Mouse (Mus musculus): ENCODE measurements around the gene Npc2. TPM values are rescaled to one million over a fixed set of nuclear protein-coding genes. Genes with fewer than 3 reads are reported as not detected.

Npc2 gene
- total RNA-seq, 1 experiment from 2014 or later: 57.2 TPM

DNA sequence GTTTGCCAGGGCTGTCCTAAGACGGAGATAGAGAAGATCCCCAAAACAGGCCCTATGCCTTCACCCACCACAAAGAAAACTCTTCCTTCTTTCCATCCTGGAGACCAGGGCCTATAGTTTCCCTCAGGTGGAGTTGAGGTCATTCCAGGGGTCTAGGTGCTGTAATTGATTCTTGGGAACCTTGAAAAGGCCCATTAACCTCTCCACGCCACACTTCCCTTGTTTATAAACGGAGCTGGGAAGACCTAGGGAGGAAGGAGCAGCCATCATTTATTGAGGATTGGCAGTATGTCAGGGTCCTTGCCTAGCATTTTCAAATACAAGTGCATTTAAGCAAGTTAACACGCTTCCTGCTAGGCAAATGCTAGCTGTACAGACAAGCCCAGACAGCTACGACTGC lies 45.5 kb downstream of the Npc2 start:
- no peak for DNase-seq

GRCm38 (mm10) chr12:84726986-84727385 lies 46.0 kb downstream of the Npc2 start:
- no peak for DNase-seq

GRCm38 (mm10) chr12:84726391-84726790 lies 46.6 kb downstream of the Npc2 start:
- no peak for DNase-seq

- DNase-seq: no peak
These were observed 54.3 kb downstream of the Npc2 start for GRCm38 (mm10) chr12:84718462-84719244.

- DNase-seq: no peak
These were observed 58.4 kb downstream of the Npc2 start for GRCm38 (mm10) chr12:84714578-84714977.

- peak; percentile 75 for DNase-seq
These were observed 63.0 kb downstream of the Npc2 start for GRCm38 (mm10) chr12:84709842-84710439.

DNA sequence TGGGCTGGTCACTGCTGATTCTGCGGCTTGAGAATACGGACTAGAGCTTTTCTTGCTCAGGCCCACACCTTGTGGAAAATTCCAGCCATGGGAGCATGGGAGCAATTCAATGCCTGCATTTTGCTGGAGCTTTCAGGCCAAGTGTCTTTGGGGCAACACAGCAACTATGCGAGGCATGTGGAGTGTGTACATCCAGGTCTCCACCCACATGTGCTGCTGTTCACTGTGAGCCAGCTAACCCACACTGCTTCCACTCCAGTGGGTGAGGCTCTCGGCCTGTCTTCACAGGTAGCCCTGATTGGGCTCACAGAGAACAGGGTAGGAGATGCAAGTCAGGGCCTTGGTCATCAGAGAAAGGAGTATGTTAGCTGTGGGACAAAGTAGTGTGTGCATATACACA lies 65.1 kb downstream of the Npc2 start:
- no peak for DNase-seq

DNA sequence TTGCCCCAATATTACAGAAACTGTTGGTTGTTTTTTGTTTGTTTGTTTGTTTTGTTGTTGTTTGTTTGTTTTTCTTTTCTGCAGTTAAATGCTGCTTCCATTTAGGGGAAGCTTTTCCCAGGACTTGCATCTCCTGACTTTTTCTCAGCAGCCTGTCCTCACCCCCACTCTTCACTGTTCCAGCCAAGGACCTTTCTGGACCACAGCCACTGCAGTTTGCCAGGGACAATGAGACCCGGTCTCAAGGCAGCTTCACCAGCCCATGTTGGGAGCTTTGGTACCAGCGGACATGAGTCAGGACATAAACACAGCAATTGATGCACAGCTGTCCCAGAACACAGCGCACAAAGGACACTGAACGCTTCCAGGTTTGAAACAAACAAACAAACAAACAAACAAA lies 66.1 kb downstream of the Npc2 start:
- DNase-seq: no peak

Other genes with a start within 250 kb of the Npc2 start
- gene Vsx2, start 203.4 kb downstream of the Npc2 start, total RNA-seq (2021): not detected in 2 replicates
- gene Abcd4, start 155.7 kb downstream of the Npc2 start, total RNA-seq (2021): 10.7 and 13.2 TPM in 2 replicates
- gene Vrtn, start 132.1 kb downstream of the Npc2 start, total RNA-seq (2021): not detected in 2 replicates
- gene Syndig1l, start 74.3 kb downstream of the Npc2 start, total RNA-seq (2021): 0.49 TPM in 1 of 2 replicates, not detected in the other
- 98.2 and 115 TPM in 2 replicates for gene Isca2, start 99 bp upstream of the Npc2 start, total RNA-seq (2021)
- gene Ltbp2, start 103.4 kb upstream of the Npc2 start, total RNA-seq (2021): 11.9 and 12.4 TPM in 2 replicates
- gene Fcf1, start 197.7 kb upstream of the Npc2 start, total RNA-seq (2021): 96.0 and 111 TPM in 2 replicates
- 27.9 and 35.2 TPM in 2 replicates for gene Arel1, start 197.7 kb upstream of the Npc2 start, total RNA-seq (2021)
- gene Ylpm1, start 223.2 kb upstream of the Npc2 start, total RNA-seq (2021): 46.0 and 53.3 TPM in 2 replicates